ENCODE assay signal across 8 mouse cellular contexts in genomic region chr3:116006284-116006977, GRCm38 (mm10). TPM values are rescaled to one million over a fixed set of nuclear protein-coding genes. Genes with fewer than 3 reads are reported as not detected.
DNase-seq lines count a peak whose midpoint lies in the region; ATAC-seq and TF ChIP-seq lines count a peak whose summit lies in the region.

No protein-coding gene starts in this region.

- H3K36me3 ChIP-seq in C2C12 (ENCODE audit: control insufficient read depth, insufficient read depth) (peaks cover 27% of the 10 kb centered on the region), myocyte (ENCODE audit: control insufficient read depth, insufficient read depth) (peaks cover 24% of the 10 kb centered on the region)
- H3K36me3 ChIP-seq in hindbrain, embryonic 11.5 days (ENCODE audit: control insufficient read depth, insufficient read depth, low read length): no peaks in the 10 kb centered on the region
- H3K36me3 ChIP-seq in liver, embryonic 14.5 days (replicated peaks; ENCODE audit: control insufficient read depth, insufficient read depth, low read depth): 0 out of 2 replicates have a peak, but pooled peaks cover 2% of the 10 kb centered on the region

- no peak overlapping the region for H3K27ac ChIP-seq in hindbrain, embryonic 11.5 days (ENCODE audit: low read depth, low read length)
- peak overlapping the region; percentile 12; the same call in 1 of the 2 replicates for H3K27ac ChIP-seq in liver, embryonic 14.5 days

- peak overlapping the region; percentile 92 for H3K4me2 ChIP-seq in hindbrain, embryonic 11.5 days (replicated peaks; ENCODE audit: low read depth, low read length)
- peak overlapping the region; percentile 92 for H3K4me2 ChIP-seq in liver, embryonic 14.5 days (ENCODE audit: low read depth)
- H3K4me2 ChIP-seq in myocyte (ENCODE audit: low read depth): peak overlapping the region; percentile 90

- H3K79me3 ChIP-seq in C2C12 (ENCODE audit: low read depth): peaks cover 32% of the 10 kb centered on the region

- H3K4me3 ChIP-seq in C2C12 (ENCODE audit: insufficient read depth, poor library complexity, severe bottlenecking): peak overlapping the region; percentile 75
- H3K4me3 ChIP-seq in hindbrain, embryonic 11.5 days (ENCODE audit: low read depth, low read length): peak overlapping the region; percentile 91
- H3K4me3 ChIP-seq in liver, embryonic 14.5 days (ENCODE audit: insufficient read depth in 1 of 2, low read depth in 2 of 2, low read length in 2 of 2): peak overlapping the region; percentile 88 to 96
- peak overlapping the region; percentile 99 for H3K4me3 ChIP-seq in myocyte

- no peak for TF ChIP-seq POLR2A in myocyte (IDR thresholded peaks at IDR 0.05; ENCODE audit: insufficient read length, low read depth)

- TF ChIP-seq EP300 in liver, embryonic 14.5 days (IDR thresholded peaks at IDR 0.05; ENCODE audit: low read depth): no peak

- H3K27me3 ChIP-seq in C2C12 (ENCODE audit: control insufficient read depth, insufficient read depth, insufficient read length): no peaks in the 10 kb centered on the region
- no peaks in the 10 kb centered on the region for H3K27me3 ChIP-seq in hindbrain, embryonic 11.5 days (ENCODE audit: control insufficient read depth, insufficient read depth, low read length)
- no peaks in the 10 kb centered on the region for H3K27me3 ChIP-seq in liver, embryonic 14.5 days (ENCODE audit: control insufficient read depth, insufficient read depth, low read length)
- H3K27me3 ChIP-seq in myocyte (ENCODE audit: control insufficient read depth, insufficient read depth, insufficient read length): no peaks in the 10 kb centered on the region

- no peak for ATAC-seq in hindbrain, embryonic 11.5 days (ENCODE audit: low FRiP score)
- ATAC-seq in liver, embryonic 14.5 days (ENCODE audit: insufficient read depth): peak; percentile 20; the same call in 1 of the 2 replicates

- H3ac ChIP-seq in C2C12 (ENCODE audit: control insufficient read depth, insufficient read length, low read depth): peak overlapping the region; percentile 95
- H3ac ChIP-seq in myocyte (ENCODE audit: control insufficient read depth, insufficient read length): peak overlapping the region; percentile 86

- DNase-seq in adrenal gland, postnatal 14 days: peak; percentile 44
- no peak for DNase-seq in adrenal gland, postnatal 25 days
- peak; percentile 43 for DNase-seq in embryo, embryonic 10.5 days (ENCODE audit: low spot score)
- DNase-seq in hindbrain, embryonic 11.5 days (ENCODE audit: low spot score): peak; percentile 47
- DNase-seq in liver, embryonic 14.5 days (ENCODE audit: low read depth in 3 of 3, low spot score in 3 of 3): peak in 1 of 3 experiments; percentile 42
- no peak for DNase-seq in testis, postnatal 14 days (ENCODE audit: low spot score)

- H3K79me2 ChIP-seq in C2C12 (ENCODE audit: control insufficient read depth, insufficient read depth) (peaks cover 38% of the 10 kb centered on the region), myocyte (ENCODE audit: control insufficient read depth, insufficient read depth) (peaks cover 30% of the 10 kb centered on the region)

- no peak for TF ChIP-seq CTCF in C2C12 (IDR thresholded peaks at IDR 0.05; ENCODE audit: control insufficient read depth, insufficient read depth, insufficient read length)
- TF ChIP-seq CTCF in liver, embryonic 14.5 days (IDR thresholded peaks at IDR 0.05; ENCODE audit: low read depth): no peak

- no peaks in the 10 kb centered on the region for H3K9me3 ChIP-seq in hindbrain, embryonic 11.5 days (ENCODE audit: control insufficient read depth, low read length)
- H3K9me3 ChIP-seq in liver, embryonic 14.5 days (ENCODE audit: control insufficient read depth, low read length): no peaks in the 10 kb centered on the region

- WGBS in hindbrain, embryonic 11.5 days: 9% methylated on average over 12 of the region's 12 CpGs
- WGBS in liver, embryonic 14.5 days (ENCODE audit: insufficient replicate concordance): 6% methylated on average over 12 of the region's 12 CpGs

- H3K9ac ChIP-seq in hindbrain, embryonic 11.5 days (ENCODE audit: low read depth, low read length): peak overlapping the region; percentile 88
- peak overlapping the region; percentile 82 for H3K9ac ChIP-seq in liver, embryonic 14.5 days (replicated peaks)

- no peaks in the 10 kb centered on the region for H3K4me1 ChIP-seq in hindbrain, embryonic 11.5 days (replicated peaks; ENCODE audit: control insufficient read depth, insufficient read depth, low read length)
- H3K4me1 ChIP-seq in liver, embryonic 14.5 days (replicated peaks; ENCODE audit: control insufficient read depth in 2 of 2, insufficient read depth in 2 of 2, low read length in 1 of 2): peaks cover 0 to 8% of the 10 kb centered on the region in 2 experiments; a peak in 2 of 4 replicates

TF ChIP-seq in C2C12, 6 proteins besides CTCF, POLR2A, EP300 and RAD21:
- TF ChIP-seq USF1 (IDR thresholded peaks at IDR 0.05; ENCODE audit: low read depth) (no peak), FOSL1 (IDR thresholded peaks at IDR 0.05; ENCODE audit: insufficient read depth, low read length, poor library complexity, severe bottlenecking) (no peak)

TF ChIP-seq in myocyte, 11 proteins besides CTCF, POLR2A, EP300 and RAD21:
- TF ChIP-seq MYOG (IDR thresholded peaks at IDR 0.05; ENCODE audit: control insufficient read depth in 1 of 3, insufficient read depth in 1 of 3, insufficient read length in 2 of 3, low read depth in 2 of 3) (no peak), MAX (IDR thresholded peaks at IDR 0.05; ENCODE audit: low read depth) (no peak), E2F4 (IDR thresholded peaks at IDR 0.05; ENCODE audit: insufficient read depth) (no peak), REST (IDR thresholded peaks at IDR 0.05; ENCODE audit: insufficient read depth, insufficient read length) (no peak), TCF12 (IDR thresholded peaks at IDR 0.05; ENCODE audit: insufficient read depth, poor library complexity, severe bottlenecking) (no peak), TCF3 (IDR thresholded peaks at IDR 0.05; ENCODE audit: insufficient read length, low read depth) (no peak), USF1 (IDR thresholded peaks at IDR 0.05; ENCODE audit: low read depth) (no peak), POLR2AphosphoS2 (IDR thresholded peaks at IDR 0.05; ENCODE audit: insufficient read length, low read depth) (no peak), SRF (IDR thresholded peaks at IDR 0.05; ENCODE audit: control insufficient read depth, insufficient read length, low read depth) (no peak), MYOD1 (IDR thresholded peaks at IDR 0.05; ENCODE audit: control insufficient read depth in 1 of 3, insufficient read length in 2 of 3, low read depth in 2 of 3) (no peak), CEBPB (IDR thresholded peaks at IDR 0.05; ENCODE audit: insufficient read depth, poor library complexity, severe bottlenecking) (no peak)

RNA-seq across cellular contexts. Expression of gene Slc30a7, which starts 0.8 kb away (rescaled TPM):
- 30.7 and 41.3 TPM in 2 replicates for total RNA-seq in adrenal gland, postnatal 14 days (2021)
- total RNA-seq in adrenal gland, postnatal 25 days (2021): 26.2 and 42.6 TPM in 2 replicates
- 7.9 TPM for polyA plus RNA-seq in C2C12 (2012; fragmentation: generic; extraction: Trizol)
- polyA plus RNA-seq in hindbrain, embryonic 11.5 days (2014; fragmentation: Nextera tagmentation; extraction: Ambion mirVana): 29.3 and 31.2 TPM in 2 replicates
- 3.8 and 5.4 TPM in 2 replicates for polyA plus RNA-seq in liver, embryonic 14.5 days (2012; rRNA removed)
- polyA plus RNA-seq in liver, embryonic 14.5 days (2014; fragmentation: Nextera tagmentation; extraction: Ambion mirVana): 11.3 and 12.3 TPM in 2 replicates
- polyA plus RNA-seq in myocyte (2012; fragmentation: generic; extraction: Trizol): 3.9 TPM

RNA-seq across cellular contexts. Expression of gene Extl2, which starts 0.8 kb away (rescaled TPM):
- 17.8 and 20.9 TPM in 2 replicates for total RNA-seq in adrenal gland, postnatal 14 days (2021)
- 25.1 and 26.4 TPM in 2 replicates for total RNA-seq in adrenal gland, postnatal 25 days (2021)
- polyA plus RNA-seq in C2C12 (2012; fragmentation: generic; extraction: Trizol): 8.4 TPM
- polyA plus RNA-seq in hindbrain, embryonic 11.5 days (2014; fragmentation: Nextera tagmentation; extraction: Ambion mirVana): 28.7 and 31.0 TPM in 2 replicates
- 1.1 and 1.3 TPM in 2 replicates for polyA plus RNA-seq in liver, embryonic 14.5 days (2012; rRNA removed)
- polyA plus RNA-seq in liver, embryonic 14.5 days (2014; fragmentation: Nextera tagmentation; extraction: Ambion mirVana): 4.2 and 4.3 TPM in 2 replicates
- 9.4 TPM for polyA plus RNA-seq in myocyte (2012; fragmentation: generic; extraction: Trizol)

Comparison
In these comparisons a context has a peak if more than half of its experiments do, and no peak if none do; other contexts are left out.
1. DNase-seq: peak in adrenal gland, postnatal 14 days (single experiment), embryo, embryonic 10.5 days (single experiment) and hindbrain, embryonic 11.5 days (single experiment); none in adrenal gland, postnatal 25 days (single experiment) and testis, postnatal 14 days (single experiment).
2. Peak in every context shown above with its lines, with median percentiles within 50 percentile points of each other: H3K4me3 ChIP-seq and H3K4me2 ChIP-seq.